Mouse (Mus musculus): ENCODE data around the gene Adcy9. TPM values are rescaled to one million over a fixed set of nuclear protein-coding genes. Genes with fewer than 3 reads are reported as not detected.

Adcy9 gene
- polyA plus RNA-seq, 1 experiment from 2014 or later = 4.0 TPM

GRCm38 (mm10) chr16:4398782-4399181, 21.5 kb downstream of the Adcy9 start:
- ATAC-seq = no peak
- Histone ChIP-seq H3K36me3 (ENCODE audit: control insufficient read depth, insufficient read depth, low read length) (no peaks in the 10 kb centered on the region), H3K9ac (ENCODE audit: low read depth, low read length) (no peak overlapping the region), H3K4me2 (ENCODE audit: low read length) (no peak overlapping the region), H3K4me3 (ENCODE audit: low read length) (no peak overlapping the region), H3K27ac (ENCODE audit: low read depth, low read length) (no peak overlapping the region), H3K9me3 (ENCODE audit: control insufficient read depth, low read length) (no peaks in the 10 kb centered on the region), H3K4me1 (ENCODE audit: control insufficient read depth, insufficient read depth, low read depth, low read length) (no peaks in the 10 kb centered on the region), H3K27me3 (replicated peaks; ENCODE audit: control insufficient read depth, insufficient read depth, low read length) (no peaks in the 10 kb centered on the region)
- whole genome bisulfite sequencing = 86% methylated on average over 2 of the region's 2 CpGs

- Histone ChIP-seq H3K27me3 (replicated peaks; ENCODE audit: control insufficient read depth, insufficient read depth, low read length) (no peaks in the 10 kb centered on the region), H3K4me2 (ENCODE audit: low read length) (no peak overlapping the region), H3K9me3 (ENCODE audit: control insufficient read depth, low read length) (no peaks in the 10 kb centered on the region), H3K36me3 (ENCODE audit: control insufficient read depth, insufficient read depth, low read length) (no peaks in the 10 kb centered on the region), H3K9ac (ENCODE audit: low read depth, low read length) (no peak overlapping the region), H3K4me3 (ENCODE audit: low read length) (no peak overlapping the region), H3K27ac (ENCODE audit: low read depth, low read length) (no peak overlapping the region), H3K4me1 (ENCODE audit: control insufficient read depth, insufficient read depth, low read depth, low read length) (no peaks in the 10 kb centered on the region)
- ATAC-seq = no peak
- WGBS = 94% methylated on average over 7 of the region's 7 CpGs
Measured at GRCm38 (mm10) chr16:4397636-4398035, 22.7 kb downstream of the Adcy9 start.

GRCm38 (mm10) chr16:4395687-4396341, 24.5 kb downstream of the Adcy9 start:
- Histone ChIP-seq H3K27ac (ENCODE audit: low read depth, low read length) (no peak overlapping the region), H3K4me2 (ENCODE audit: low read length) (no peak overlapping the region), H3K4me3 (ENCODE audit: low read length) (no peak overlapping the region), H3K36me3 (ENCODE audit: control insufficient read depth, insufficient read depth, low read length) (no peaks in the 10 kb centered on the region), H3K27me3 (replicated peaks; ENCODE audit: control insufficient read depth, insufficient read depth, low read length) (no peaks in the 10 kb centered on the region), H3K4me1 (ENCODE audit: control insufficient read depth, insufficient read depth, low read depth, low read length) (no peaks in the 10 kb centered on the region), H3K9me3 (ENCODE audit: control insufficient read depth, low read length) (no peaks in the 10 kb centered on the region), H3K9ac (ENCODE audit: low read depth, low read length) (no peak overlapping the region)
- no peak for ATAC-seq
- 68% methylated on average over 10 of the region's 10 CpGs for WGBS

- Histone ChIP-seq H3K4me3 (ENCODE audit: low read length) (no peak overlapping the region), H3K27ac (ENCODE audit: low read depth, low read length) (no peak overlapping the region), H3K9me3 (ENCODE audit: control insufficient read depth, low read length) (no peaks in the 10 kb centered on the region), H3K4me2 (ENCODE audit: low read length) (no peak overlapping the region), H3K27me3 (replicated peaks; ENCODE audit: control insufficient read depth, insufficient read depth, low read length) (no peaks in the 10 kb centered on the region), H3K9ac (ENCODE audit: low read depth, low read length) (no peak overlapping the region), H3K4me1 (ENCODE audit: control insufficient read depth, insufficient read depth, low read depth, low read length) (no peaks in the 10 kb centered on the region), H3K36me3 (ENCODE audit: control insufficient read depth, insufficient read depth, low read length) (no peaks in the 10 kb centered on the region)
- 90% methylated on average over 4 of the region's 4 CpGs for WGBS
- ATAC-seq = no peak
Measured at GRCm38 (mm10) chr16:4394991-4395590, 25.2 kb downstream of the Adcy9 start.

GRCm38 (mm10) chr16:4383473-4384038, 36.7 kb downstream of the Adcy9 start:
- no peak overlapping the region for H3K27ac ChIP-seq (ENCODE audit: low read depth, low read length)
- ATAC-seq = no peak
- H3K9me3 ChIP-seq (ENCODE audit: control insufficient read depth, low read length) = no peaks in the 10 kb centered on the region
- no peak overlapping the region for H3K9ac ChIP-seq (ENCODE audit: low read depth, low read length)
- H3K27me3 ChIP-seq (replicated peaks; ENCODE audit: control insufficient read depth, insufficient read depth, low read length) = no peaks in the 10 kb centered on the region
- H3K4me1 ChIP-seq (ENCODE audit: control insufficient read depth, insufficient read depth, low read depth, low read length) = no peaks in the 10 kb centered on the region
- 73% methylated on average over 4 of the region's 4 CpGs for WGBS
- H3K36me3 ChIP-seq (ENCODE audit: control insufficient read depth, insufficient read depth, low read length) = no peaks in the 10 kb centered on the region; the same call in 1 of the 2 replicates
- no peak overlapping the region for H3K4me2 ChIP-seq (ENCODE audit: low read length)
- no peak overlapping the region for H3K4me3 ChIP-seq (ENCODE audit: low read length)

GRCm38 (mm10) chr16:4382406-4382805, 37.9 kb downstream of the Adcy9 start:
- Histone ChIP-seq H3K4me3 (ENCODE audit: low read length) (no peak overlapping the region), H3K27ac (ENCODE audit: low read depth, low read length) (no peak overlapping the region), H3K9ac (ENCODE audit: low read depth, low read length) (no peak overlapping the region), H3K4me2 (ENCODE audit: low read length) (no peak overlapping the region), H3K36me3 (ENCODE audit: control insufficient read depth, insufficient read depth, low read length) (no peaks in the 10 kb centered on the region; the same call in 1 of the 2 replicates), H3K9me3 (ENCODE audit: control insufficient read depth, low read length) (no peaks in the 10 kb centered on the region), H3K27me3 (replicated peaks; ENCODE audit: control insufficient read depth, insufficient read depth, low read length) (no peaks in the 10 kb centered on the region), H3K4me1 (ENCODE audit: control insufficient read depth, insufficient read depth, low read depth, low read length) (no peaks in the 10 kb centered on the region)
- no peak for ATAC-seq
- 94% methylated on average over 3 of the region's 3 CpGs for WGBS

GRCm38 (mm10) chr16:4381487-4381886, 38.8 kb downstream of the Adcy9 start:
- 77% methylated on average over 4 of the region's 4 CpGs for WGBS
- H3K9ac ChIP-seq (ENCODE audit: low read depth, low read length) = no peak overlapping the region
- H3K4me3 ChIP-seq (ENCODE audit: low read length) = no peak overlapping the region
- no peaks in the 10 kb centered on the region for H3K9me3 ChIP-seq (ENCODE audit: control insufficient read depth, low read length)
- H3K27me3 ChIP-seq (replicated peaks; ENCODE audit: control insufficient read depth, insufficient read depth, low read length) = no peaks in the 10 kb centered on the region
- no peak for ATAC-seq
- no peaks in the 10 kb centered on the region; the same call in 1 of the 2 replicates for H3K36me3 ChIP-seq (ENCODE audit: control insufficient read depth, insufficient read depth, low read length)
- H3K27ac ChIP-seq (ENCODE audit: low read depth, low read length) = no peak overlapping the region
- no peak overlapping the region for H3K4me2 ChIP-seq (ENCODE audit: low read length)
- H3K4me1 ChIP-seq (ENCODE audit: control insufficient read depth, insufficient read depth, low read depth, low read length) = no peaks in the 10 kb centered on the region

- Histone ChIP-seq H3K9ac (ENCODE audit: low read depth, low read length) (no peak overlapping the region), H3K27ac (ENCODE audit: low read depth, low read length) (no peak overlapping the region), H3K27me3 (replicated peaks; ENCODE audit: control insufficient read depth, insufficient read depth, low read length) (no peaks in the 10 kb centered on the region), H3K4me3 (ENCODE audit: low read length) (no peak overlapping the region), H3K36me3 (ENCODE audit: control insufficient read depth, insufficient read depth, low read length) (no peaks in the 10 kb centered on the region), H3K4me1 (ENCODE audit: control insufficient read depth, insufficient read depth, low read depth, low read length) (no peaks in the 10 kb centered on the region), H3K4me2 (ENCODE audit: low read length) (no peak overlapping the region), H3K9me3 (ENCODE audit: control insufficient read depth, low read length) (no peaks in the 10 kb centered on the region)
- 89% methylated on average over 1 of the region's 1 CpGs for WGBS
- no peak for ATAC-seq
Measured at GRCm38 (mm10) chr16:4378788-4379187, 41.5 kb downstream of the Adcy9 start.

- H3K4me1 ChIP-seq (ENCODE audit: control insufficient read depth, insufficient read depth, low read depth, low read length) = no peaks in the 10 kb centered on the region
- no peak overlapping the region for H3K9ac ChIP-seq (ENCODE audit: low read depth, low read length)
- no peaks in the 10 kb centered on the region for H3K27me3 ChIP-seq (replicated peaks; ENCODE audit: control insufficient read depth, insufficient read depth, low read length)
- no peaks in the 10 kb centered on the region for H3K36me3 ChIP-seq (ENCODE audit: control insufficient read depth, insufficient read depth, low read length)
- no peak overlapping the region for H3K27ac ChIP-seq (ENCODE audit: low read depth, low read length)
- H3K9me3 ChIP-seq (ENCODE audit: control insufficient read depth, low read length) = no peaks in the 10 kb centered on the region
- no peak overlapping the region for H3K4me3 ChIP-seq (ENCODE audit: low read length)
- WGBS = 64% methylated on average over 5 of the region's 5 CpGs
- no peak overlapping the region for H3K4me2 ChIP-seq (ENCODE audit: low read length)
- ATAC-seq = no peak
Measured at GRCm38 (mm10) chr16:4377556-4377955, 42.7 kb downstream of the Adcy9 start.
